Mouse (Mus musculus): Measurements from ENCODE around the gene Arhgef33. TPM values are rescaled to one million over a fixed set of nuclear protein-coding genes. Genes with fewer than 3 reads are reported as not detected.
"Not testable (repeated sequence)": the region's sequence is repeated elsewhere in the genome, so short reads cannot be mapped to it uniquely, and the experiment has no call there.

The Arhgef33 gene
- total RNA-seq (2014; rRNA removed) = 3.0 and 7.7 TPM in 2 replicates
- polyA plus RNA-seq (2015; fragmentation: Nextera tagmentation; extraction: Ambion mirVana) = 2.0 and 2.2 TPM in 2 replicates

DNA sequence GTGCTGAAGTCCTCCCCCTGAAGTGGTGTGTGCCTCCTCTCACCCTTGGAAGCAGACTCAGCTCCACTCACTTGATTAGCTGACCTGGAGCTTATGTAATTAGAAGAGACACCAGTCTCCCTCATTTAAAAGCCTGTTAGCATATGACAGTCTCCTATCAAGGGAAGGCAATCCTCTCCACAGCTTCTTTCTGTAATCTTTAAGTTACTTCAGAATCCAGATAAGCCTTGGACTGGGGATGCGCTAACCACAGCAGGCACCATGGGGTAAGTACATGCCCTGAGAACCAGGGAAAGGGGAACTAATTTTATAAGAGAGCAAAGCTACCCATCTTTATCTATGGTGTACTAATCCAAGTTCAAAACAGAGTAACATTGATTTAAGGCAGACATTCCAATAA lies at the start of gene Arhgef33:
Gene Arhgef33, plus strand, starts transcription at position 157 of the 400 bp plus-strand sequence.
- 73% methylated on average over 1 of the region's 1 CpGs for WGBS
- no peak for ATAC-seq (ENCODE audit: low FRiP score)
- Histone ChIP-seq H3K27ac (ENCODE audit: low read depth, low read length) (no peak within 1 kb of the TSS), H3K9ac (replicated peaks; ENCODE audit: low read length, poor library complexity, severe bottlenecking) (no peak within 1 kb of the TSS), H3K4me2 (ENCODE audit: low read depth, low read length, poor library complexity, severe bottlenecking) (no peak within 1 kb of the TSS), H3K9me3 (ENCODE audit: low read length) (no peaks in the 10 kb centered on the region), H3K4me3 (ENCODE audit: low read depth, low read length) (no peak within 1 kb of the TSS), H3K27me3 (ENCODE audit: insufficient read depth, low read length) (no peaks in the 10 kb centered on the region), H3K4me1 (ENCODE audit: insufficient read depth, low read length) (no peaks in the 10 kb centered on the region), H3K36me3 (ENCODE audit: insufficient read depth, low read length) (no peaks in the 10 kb centered on the region)
- TF ChIP-seq CTCF (IDR thresholded peaks at IDR 0.05) = no peak
- no peak for DNase-seq (ENCODE audit: low spot score)

DNA sequence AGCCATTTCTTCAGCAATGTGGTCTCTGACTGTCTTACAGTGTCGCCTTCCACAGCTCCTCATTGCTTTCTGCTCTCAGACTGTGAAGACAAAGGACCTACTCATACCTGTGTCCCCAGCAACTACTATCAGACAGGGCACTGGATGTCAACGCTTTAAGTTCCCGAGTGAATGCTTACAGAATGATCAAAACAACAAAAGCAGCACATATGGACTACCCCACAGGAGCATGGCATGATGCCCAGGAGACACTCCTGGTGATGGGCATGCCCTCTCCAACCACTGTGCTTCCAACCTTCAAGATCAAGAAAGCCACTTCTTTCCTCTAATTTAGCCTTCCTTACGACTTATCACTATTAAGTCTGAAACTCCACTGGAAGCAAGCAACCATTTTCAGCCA lies 40.1 kb upstream of the Arhgef33 start:
- Histone ChIP-seq H3K4me2 (ENCODE audit: low read depth, low read length, poor library complexity, severe bottlenecking) (no peak overlapping the region), H3K27ac (ENCODE audit: low read depth, low read length) (no peak overlapping the region), H3K36me3 (ENCODE audit: insufficient read depth, low read length) (peaks cover 61% of the 10 kb centered on the region), H3K9me3 (ENCODE audit: low read length) (no peaks in the 10 kb centered on the region), H3K9ac (replicated peaks; ENCODE audit: low read length, poor library complexity, severe bottlenecking) (no peak overlapping the region), H3K4me1 (ENCODE audit: insufficient read depth, low read length) (no peaks in the 10 kb centered on the region), H3K27me3 (ENCODE audit: insufficient read depth, low read length) (no peaks in the 10 kb centered on the region), H3K4me3 (ENCODE audit: low read depth, low read length) (no peak overlapping the region)
- TF ChIP-seq CTCF (IDR thresholded peaks at IDR 0.05) = no peak
- WGBS = 93% methylated on average over 4 of the region's 4 CpGs
- no peak for DNase-seq (ENCODE audit: low spot score)
- ATAC-seq (ENCODE audit: low FRiP score) = no peak

DNA sequence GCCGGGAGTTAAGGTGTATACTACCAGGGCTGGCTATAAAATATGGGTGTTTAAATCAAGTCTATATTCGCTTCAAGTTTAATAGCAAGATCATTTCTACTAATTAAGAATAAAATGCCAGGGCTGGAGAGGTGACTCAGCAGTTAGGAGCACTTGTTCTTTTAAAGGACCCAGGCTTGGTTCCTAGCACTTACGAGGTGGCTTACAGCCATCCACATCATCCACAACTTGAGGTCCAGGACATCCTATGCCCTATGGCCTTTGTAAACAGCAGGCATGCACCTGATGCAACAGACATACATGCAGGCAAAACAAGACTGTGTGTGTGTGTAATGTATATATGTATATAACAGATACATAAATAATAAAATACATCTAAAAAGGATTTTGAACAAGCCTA lies 39.1 kb upstream of the Arhgef33 start:
- Histone ChIP-seq H3K4me3 (ENCODE audit: low read depth, low read length) (no peak overlapping the region), H3K9me3 (ENCODE audit: low read length) (no peaks in the 10 kb centered on the region), H3K9ac (replicated peaks; ENCODE audit: low read length, poor library complexity, severe bottlenecking) (no peak overlapping the region), H3K36me3 (ENCODE audit: insufficient read depth, low read length) (peaks cover 66% of the 10 kb centered on the region), H3K27ac (ENCODE audit: low read depth, low read length) (no peak overlapping the region), H3K4me1 (ENCODE audit: insufficient read depth, low read length) (no peaks in the 10 kb centered on the region), H3K4me2 (ENCODE audit: low read depth, low read length, poor library complexity, severe bottlenecking) (no peak overlapping the region), H3K27me3 (ENCODE audit: insufficient read depth, low read length) (no peaks in the 10 kb centered on the region)
- TF ChIP-seq CTCF (IDR thresholded peaks at IDR 0.05) = no peak
- DNase-seq (ENCODE audit: low spot score) = no peak
- 95% methylated on average over 3 of the region's 3 CpGs for WGBS
- ATAC-seq (ENCODE audit: low FRiP score) = no peak

DNA sequence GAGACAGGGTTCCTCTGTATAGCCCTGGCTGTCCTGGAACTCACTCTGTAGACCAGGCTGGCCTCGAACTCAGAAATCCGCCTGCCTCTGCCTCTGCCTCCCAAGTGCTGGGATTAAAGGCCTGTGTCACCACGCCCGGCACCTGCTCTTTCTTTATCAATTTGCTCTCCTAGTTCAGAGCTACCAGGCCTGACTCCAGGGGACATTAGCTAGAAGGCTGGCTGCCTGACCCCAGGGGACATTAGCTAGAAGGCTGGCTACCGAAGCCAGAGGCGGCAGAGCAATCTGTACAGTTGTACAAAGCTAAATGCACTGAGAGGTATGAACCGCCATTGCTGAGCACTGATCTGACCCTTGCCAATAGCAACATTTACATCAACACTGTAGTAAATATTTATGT lies 36.6 kb upstream of the Arhgef33 start:
- H3K4me1 ChIP-seq (ENCODE audit: insufficient read depth, low read length); H3K4me2 ChIP-seq (ENCODE audit: low read depth, low read length, poor library complexity, severe bottlenecking); H3K27me3 ChIP-seq (ENCODE audit: insufficient read depth, low read length); H3K9me3 ChIP-seq (ENCODE audit: low read length); H3K27ac ChIP-seq (ENCODE audit: low read depth, low read length); DNase-seq (ENCODE audit: low spot score); ATAC-seq (ENCODE audit: low FRiP score); H3K9ac ChIP-seq (replicated peaks; ENCODE audit: low read length, poor library complexity, severe bottlenecking); H3K4me3 ChIP-seq (ENCODE audit: low read depth, low read length): not testable (repeated sequence)
- H3K36me3 ChIP-seq (ENCODE audit: insufficient read depth, low read length) = peaks cover 66% of the 10 kb centered on the region
- 97% methylated on average over 7 of the region's 7 CpGs for WGBS

DNA sequence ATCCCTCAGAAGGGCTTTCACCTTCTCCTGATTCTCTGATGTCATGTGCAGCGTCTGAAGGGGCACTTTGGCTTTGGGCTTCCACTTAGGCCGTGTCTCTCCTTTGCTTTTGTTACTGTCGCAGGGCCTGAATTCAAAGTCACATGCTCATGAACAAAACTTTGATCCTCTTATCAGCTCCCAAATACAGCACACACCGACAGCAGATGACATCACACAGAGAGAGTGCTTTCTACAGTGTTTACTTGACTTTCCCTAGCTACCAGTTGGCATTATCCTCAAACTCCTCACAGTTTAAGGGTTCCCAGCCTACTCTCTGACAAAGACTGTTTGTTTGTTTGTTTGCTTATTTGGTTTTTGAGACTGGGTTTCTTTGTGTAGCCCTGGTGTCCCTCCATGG lies 29.0 kb upstream of the Arhgef33 start:
- Histone ChIP-seq H3K4me2 (ENCODE audit: low read depth, low read length, poor library complexity, severe bottlenecking) (no peak overlapping the region), H3K36me3 (ENCODE audit: insufficient read depth, low read length) (peaks cover 54% of the 10 kb centered on the region), H3K27me3 (ENCODE audit: insufficient read depth, low read length) (no peaks in the 10 kb centered on the region), H3K9ac (replicated peaks; ENCODE audit: low read length, poor library complexity, severe bottlenecking) (no peak overlapping the region), H3K4me3 (ENCODE audit: low read depth, low read length) (no peak overlapping the region), H3K27ac (ENCODE audit: low read depth, low read length) (no peak overlapping the region), H3K4me1 (ENCODE audit: insufficient read depth, low read length) (no peaks in the 10 kb centered on the region), H3K9me3 (ENCODE audit: low read length) (no peaks in the 10 kb centered on the region)
- no peak for ATAC-seq (ENCODE audit: low FRiP score)
- no peak for DNase-seq (ENCODE audit: low spot score)
- WGBS = 90% methylated on average over 4 of the region's 4 CpGs
- TF ChIP-seq CTCF (IDR thresholded peaks at IDR 0.05) = no peak

DNA sequence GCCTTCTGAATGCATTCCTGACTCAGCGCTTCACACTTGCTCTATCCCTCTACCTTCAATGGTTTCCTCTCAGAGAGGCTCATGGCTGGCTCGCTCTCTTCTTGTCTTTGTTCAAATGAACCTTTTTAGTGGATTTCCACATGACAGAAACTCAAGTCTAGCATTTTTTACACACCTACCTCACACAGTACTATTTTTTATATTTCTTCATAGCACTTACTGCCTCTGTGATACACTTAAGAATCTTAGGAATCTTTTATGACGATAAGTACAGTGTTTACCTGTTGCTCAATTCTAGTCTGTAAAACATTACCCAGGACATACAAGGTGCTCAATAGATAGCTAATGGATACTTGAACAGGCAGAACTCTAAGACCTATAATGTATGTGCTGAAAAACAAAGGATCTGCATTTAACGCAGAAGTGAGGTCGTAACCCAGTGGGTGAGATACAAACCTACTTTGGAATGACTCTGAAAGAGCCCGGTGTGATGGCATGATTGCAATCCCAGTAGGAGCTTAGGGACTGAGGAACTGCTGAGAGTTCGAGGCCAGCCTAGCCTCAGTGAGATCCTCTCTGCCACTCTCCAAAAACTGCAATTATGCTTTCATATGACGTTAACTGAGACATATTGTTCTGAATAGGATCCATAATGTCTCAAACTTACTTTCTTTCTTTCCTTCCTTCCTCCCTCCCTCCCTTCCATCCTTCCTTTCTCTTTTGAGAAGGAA lies 27.7 kb upstream of the Arhgef33 start:
- no peaks in the 10 kb centered on the region for H3K4me1 ChIP-seq (ENCODE audit: insufficient read depth, low read length)
- no peaks in the 10 kb centered on the region for H3K27me3 ChIP-seq (ENCODE audit: insufficient read depth, low read length)
- no peak overlapping the region for H3K27ac ChIP-seq (ENCODE audit: low read depth, low read length)
- TF ChIP-seq CTCF (IDR thresholded peaks at IDR 0.05) = no peak
- no peak overlapping the region for H3K4me3 ChIP-seq (ENCODE audit: low read depth, low read length)
- peaks cover 45% of the 10 kb centered on the region for H3K36me3 ChIP-seq (ENCODE audit: insufficient read depth, low read length)
- 95% methylated on average over 8 of the region's 8 CpGs for WGBS
- H3K9me3 ChIP-seq (ENCODE audit: low read length) = no peaks in the 10 kb centered on the region
- H3K9ac ChIP-seq (replicated peaks; ENCODE audit: low read length, poor library complexity, severe bottlenecking) = no peak overlapping the region
- DNase-seq (ENCODE audit: low spot score) (no peak), ATAC-seq (ENCODE audit: low FRiP score) (no peak)
- H3K4me2 ChIP-seq (ENCODE audit: low read depth, low read length, poor library complexity, severe bottlenecking) = no peak overlapping the region
